Mouse (Mus musculus): ENCODE data around the gene Arl5a. TPM values are rescaled to one million over a fixed set of nuclear protein-coding genes. Genes with fewer than 3 reads are reported as not detected.

Arl5a gene
- polyA plus RNA-seq (2014; fragmentation: Illumina TruSeq; extraction: RNeasy Lipid Tissue Mini Kit (QIAGEN cat#74804); ENCODE audit: low read depth, low replicate concordance) = 23.8 TPM

DNA sequence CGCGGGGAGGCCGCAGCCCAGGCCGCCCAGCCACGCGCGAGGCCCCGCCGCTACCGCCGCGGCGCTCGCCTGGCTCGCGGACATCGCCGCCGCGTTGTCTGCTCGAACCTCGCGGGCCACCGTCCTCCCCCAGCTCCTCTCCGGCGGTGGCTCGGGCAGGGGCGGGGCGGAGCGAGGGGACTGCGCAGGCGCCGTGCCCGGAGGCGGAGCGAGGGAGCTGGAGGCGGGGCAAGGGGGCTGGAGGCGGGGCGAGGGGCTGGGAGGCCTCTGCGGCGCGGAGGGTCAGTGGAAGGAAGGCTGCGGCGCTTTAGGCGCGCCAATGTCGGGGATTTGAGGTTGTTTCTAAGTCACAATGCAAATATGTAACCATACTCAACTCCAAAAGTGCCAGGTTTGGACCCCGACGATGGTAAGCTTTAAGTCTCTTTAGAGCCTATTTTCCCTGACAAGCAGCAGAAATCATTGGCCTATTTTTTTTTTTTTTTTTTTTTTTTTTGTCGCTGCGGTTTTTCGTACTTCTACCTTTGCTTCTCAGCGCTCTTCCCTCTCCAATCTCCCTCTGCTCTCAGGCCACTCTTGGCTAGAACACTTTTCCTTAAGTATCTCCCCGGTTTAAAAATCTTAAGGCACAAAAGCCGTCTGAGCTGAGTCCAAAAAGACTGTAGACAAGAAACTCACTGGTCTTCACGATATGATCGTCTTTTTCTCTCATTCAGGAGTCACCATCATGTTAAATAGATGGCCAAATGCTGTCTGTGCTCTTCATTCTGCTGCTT lies at the start of gene Arl5a:
TSS of gene Arl5a (minus strand) at position 155 of the 776 bp plus-strand sequence.

DNA sequence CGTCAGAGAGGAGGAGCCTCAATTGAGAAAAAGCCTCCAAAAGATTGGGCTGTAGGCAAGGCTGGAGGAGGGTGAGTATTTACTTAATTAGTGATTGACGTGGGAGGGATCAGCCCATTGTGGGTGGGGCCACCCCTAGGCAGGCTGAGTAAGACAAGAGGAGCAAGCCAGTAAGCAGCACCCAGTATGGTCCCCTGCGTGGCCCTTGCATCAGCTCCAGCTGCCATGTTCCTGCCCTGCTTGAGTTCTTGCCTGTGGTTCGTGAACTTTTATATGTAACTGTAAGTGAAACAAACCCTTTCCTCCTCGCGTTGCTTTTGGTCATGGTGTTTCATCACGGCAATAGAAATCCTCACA lies 46.3 kb downstream of the Arl5a start, which contains the start of gene Neb:
TSS of gene Neb (minus strand) at position 27 of the 357 bp plus-strand sequence.

Other genes with a start within 250 kb of the Arl5a start
- gene Neb, start 46.4 kb downstream of the Arl5a start, polyA plus RNA-seq (2014; fragmentation: Illumina TruSeq; extraction: RNeasy Lipid Tissue Mini Kit (QIAGEN cat#74804); ENCODE audit: low read depth, low replicate concordance) = 0.71 TPM

Measured in adipose tissue, adult 10 weeks (tissue).